Mouse (Mus musculus): Measurements from ENCODE around the gene Actl7a. TPM values are rescaled to one million over a fixed set of nuclear protein-coding genes. Genes with fewer than 3 reads are reported as not detected.

Actl7a gene
- polyA plus RNA-seq, 1 experiment from 2014 or later, result not detected

GRCm38 (mm10) chr4:56723237-56723636, 20.0 kb upstream of the Actl7a start:
- no peak overlapping the region for H3K4me3 ChIP-seq (replicated peaks)
- no peaks in the 10 kb centered on the region for H3K27me3 ChIP-seq (replicated peaks)
- H3K9ac ChIP-seq, result no peak overlapping the region
- no peak overlapping the region for H3K27ac ChIP-seq
- H3K9me3 ChIP-seq, result no peaks in the 10 kb centered on the region
- no peak for ATAC-seq
- H3K4me2 ChIP-seq (replicated peaks), result no peak overlapping the region
- H3K4me1 ChIP-seq (replicated peaks), result no peaks in the 10 kb centered on the region
- WGBS, result 84% methylated on average over 6 of the region's 6 CpGs
- no peaks in the 10 kb centered on the region for H3K36me3 ChIP-seq

- no peaks in the 10 kb centered on the region for H3K36me3 ChIP-seq
- no peak overlapping the region for H3K27ac ChIP-seq
- ATAC-seq, result no peak
- no peaks in the 10 kb centered on the region for H3K9me3 ChIP-seq
- H3K27me3 ChIP-seq (replicated peaks), result no peaks in the 10 kb centered on the region
- H3K9ac ChIP-seq, result no peak overlapping the region
- no peaks in the 10 kb centered on the region for H3K4me1 ChIP-seq (replicated peaks)
- 64% methylated on average over 8 of the region's 8 CpGs for WGBS
- H3K4me2 ChIP-seq (replicated peaks), result no peak overlapping the region
- no peak overlapping the region for H3K4me3 ChIP-seq (replicated peaks)
Measured at GRCm38 (mm10) chr4:56725839-56726238, 17.4 kb upstream of the Actl7a start.

- Histone ChIP-seq H3K4me1 (replicated peaks) (no peaks in the 10 kb centered on the region), H3K27me3 (replicated peaks) (no peaks in the 10 kb centered on the region), H3K4me2 (replicated peaks) (no peak within 1 kb of the TSS), H3K9me3 (no peaks in the 10 kb centered on the region), H3K9ac (no peak within 1 kb of the TSS), H3K36me3 (peaks cover 3% of the 10 kb centered on the region; the same call in 1 of the 2 replicates), H3K4me3 (replicated peaks) (no peak within 1 kb of the TSS), H3K27ac (no peak within 1 kb of the TSS)
- no peak for ATAC-seq
- 86% methylated on average over 18 of the region's 18 CpGs for WGBS
Measured at GRCm38 (mm10) chr4:56740020-56740485, 3.2 kb upstream of the Actl7a start, which contains the start of gene Gm26657. TSS of gene Gm26657 (plus strand) at chr4:56740070.

- no peaks in the 10 kb centered on the region for H3K4me1 ChIP-seq (replicated peaks)
- no peak overlapping the region for H3K4me3 ChIP-seq (replicated peaks)
- no peaks in the 10 kb centered on the region for H3K9me3 ChIP-seq
- H3K4me2 ChIP-seq (replicated peaks), result no peak overlapping the region
- ATAC-seq, result no peak
- H3K27ac ChIP-seq, result no peak overlapping the region
- 96% methylated on average over 20 of the region's 20 CpGs for WGBS
- H3K27me3 ChIP-seq (replicated peaks), result no peaks in the 10 kb centered on the region
- H3K36me3 ChIP-seq, result peaks cover 3% of the 10 kb centered on the region; the same call in 1 of the 2 replicates
- H3K9ac ChIP-seq, result no peak overlapping the region
Measured at GRCm38 (mm10) chr4:56740611-56741010, 2.6 kb upstream of the Actl7a start.

GRCm38 (mm10) chr4:56741041-56741493, 2.1 kb upstream of the Actl7a start, which contains the start of gene Actl7b:
TSS of gene Actl7b (minus strand) at chr4:56741443.
- WGBS, result 93% methylated on average over 13 of the region's 13 CpGs
- no peak for ATAC-seq
- Histone ChIP-seq H3K27me3 (replicated peaks) (no peaks in the 10 kb centered on the region), H3K4me1 (replicated peaks) (no peaks in the 10 kb centered on the region), H3K4me3 (replicated peaks) (no peak within 1 kb of the TSS), H3K9ac (no peak within 1 kb of the TSS), H3K9me3 (no peaks in the 10 kb centered on the region), H3K4me2 (replicated peaks) (no peak within 1 kb of the TSS), H3K27ac (no peak within 1 kb of the TSS), H3K36me3 (peaks cover 3% of the 10 kb centered on the region; the same call in 1 of the 2 replicates)

GRCm38 (mm10) chr4:56742698-56743097, 515 bp upstream of the Actl7a start:
- no peaks in the 10 kb centered on the region for H3K9me3 ChIP-seq
- no peak overlapping the region for H3K9ac ChIP-seq
- 86% methylated on average over 4 of the region's 4 CpGs for WGBS
- no peak overlapping the region for H3K4me3 ChIP-seq (replicated peaks)
- H3K27me3 ChIP-seq (replicated peaks), result no peaks in the 10 kb centered on the region
- peaks cover 3% of the 10 kb centered on the region; the same call in 1 of the 2 replicates for H3K36me3 ChIP-seq
- H3K27ac ChIP-seq, result no peak overlapping the region
- H3K4me1 ChIP-seq (replicated peaks), result no peaks in the 10 kb centered on the region
- H3K4me2 ChIP-seq (replicated peaks), result no peak overlapping the region
- ATAC-seq, result no peak

- WGBS, result 82% methylated on average over 2 of the region's 2 CpGs
- ATAC-seq, result no peak
- Histone ChIP-seq H3K4me2 (replicated peaks) (no peak overlapping the region), H3K27me3 (replicated peaks) (no peaks in the 10 kb centered on the region), H3K9me3 (no peaks in the 10 kb centered on the region), H3K4me3 (replicated peaks) (no peak overlapping the region), H3K27ac (no peak overlapping the region), H3K4me1 (replicated peaks) (no peaks in the 10 kb centered on the region), H3K36me3 (peaks cover 7% of the 10 kb centered on the region), H3K9ac (no peak overlapping the region)
Measured at GRCm38 (mm10) chr4:56746345-56746744, 3.1 kb downstream of the Actl7a start.

- H3K4me3 ChIP-seq (replicated peaks), result no peak overlapping the region
- H3K27ac ChIP-seq, result no peak overlapping the region
- no peaks in the 10 kb centered on the region for H3K4me1 ChIP-seq (replicated peaks)
- H3K9ac ChIP-seq, result no peak overlapping the region
- H3K9me3 ChIP-seq, result no peaks in the 10 kb centered on the region
- WGBS, result 96% methylated on average over 9 of the region's 9 CpGs
- no peak for ATAC-seq
- H3K36me3 ChIP-seq, result peaks cover 7% of the 10 kb centered on the region
- H3K27me3 ChIP-seq (replicated peaks), result no peaks in the 10 kb centered on the region
- H3K4me2 ChIP-seq (replicated peaks), result no peak overlapping the region
Measured at GRCm38 (mm10) chr4:56747456-56747855, 4.2 kb downstream of the Actl7a start.

- Histone ChIP-seq H3K4me3 (replicated peaks) (no peak overlapping the region), H3K4me1 (replicated peaks) (no peaks in the 10 kb centered on the region)
- WGBS, result 89% methylated on average over 5 of the region's 5 CpGs
Measured at GRCm38 (mm10) chr4:56756021-56756420, 12.8 kb downstream of the Actl7a start.

GRCm38 (mm10) chr4:56756966-56757600, 13.9 kb downstream of the Actl7a start:
- no peak for ATAC-seq
- H3K27me3 ChIP-seq (replicated peaks), result no peaks in the 10 kb centered on the region
- H3K4me2 ChIP-seq (replicated peaks), result no peak overlapping the region
- H3K4me1 ChIP-seq (replicated peaks), result no peaks in the 10 kb centered on the region
- no peak overlapping the region for H3K27ac ChIP-seq
- WGBS, result 91% methylated on average over 10 of the region's 10 CpGs
- H3K4me3 ChIP-seq (replicated peaks), result no peak overlapping the region
- no peak overlapping the region for H3K9ac ChIP-seq
- H3K9me3 ChIP-seq, result no peaks in the 10 kb centered on the region
- H3K36me3 ChIP-seq, result peaks cover 40% of the 10 kb centered on the region

More at GRCm38 (mm10) chr4:56756021-56756420, 12.8 kb downstream of the Actl7a start:
- Histone ChIP-seq H3K27me3 (replicated peaks) (no peaks in the 10 kb centered on the region), H3K9ac (no peak overlapping the region), H3K9me3 (no peaks in the 10 kb centered on the region), H3K36me3 (peaks cover 37% of the 10 kb centered on the region), H3K27ac (no peak overlapping the region), H3K4me2 (replicated peaks) (no peak overlapping the region)
- ATAC-seq, result no peak

GRCm38 (mm10) chr4:56757693-56758092, 14.5 kb downstream of the Actl7a start:
- Histone ChIP-seq H3K4me3 (replicated peaks) (no peak overlapping the region), H3K9me3 (no peaks in the 10 kb centered on the region), H3K27me3 (replicated peaks) (no peaks in the 10 kb centered on the region), H3K36me3 (peaks cover 40% of the 10 kb centered on the region), H3K9ac (no peak overlapping the region), H3K4me1 (replicated peaks) (no peaks in the 10 kb centered on the region), H3K4me2 (replicated peaks) (no peak overlapping the region), H3K27ac (no peak overlapping the region)
- 97% methylated on average over 1 of the region's 1 CpGs for WGBS
- ATAC-seq, result no peak

GRCm38 (mm10) chr4:56767861-56768284, 24.7 kb downstream of the Actl7a start:
- Histone ChIP-seq H3K27me3 (replicated peaks) (no peaks in the 10 kb centered on the region), H3K9me3 (no peaks in the 10 kb centered on the region), H3K36me3 (peaks cover 44% of the 10 kb centered on the region), H3K9ac (no peak overlapping the region), H3K4me3 (replicated peaks) (no peak overlapping the region), H3K4me1 (replicated peaks) (no peaks in the 10 kb centered on the region), H3K4me2 (replicated peaks) (no peak overlapping the region), H3K27ac (no peak overlapping the region)
- 63% methylated on average over 5 of the region's 5 CpGs for WGBS
- ATAC-seq, result no peak

- Histone ChIP-seq H3K9ac (no peak overlapping the region), H3K4me3 (replicated peaks) (no peak overlapping the region), H3K36me3 (peaks cover 53% of the 10 kb centered on the region), H3K27ac (no peak overlapping the region), H3K4me1 (replicated peaks) (no peaks in the 10 kb centered on the region), H3K4me2 (replicated peaks) (no peak overlapping the region), H3K27me3 (replicated peaks) (no peaks in the 10 kb centered on the region), H3K9me3 (no peaks in the 10 kb centered on the region)
- ATAC-seq, result no peak
- WGBS, result 91% methylated on average over 7 of the region's 7 CpGs
Measured at GRCm38 (mm10) chr4:56768913-56769312, 25.7 kb downstream of the Actl7a start.
